Mouse (Mus musculus) small intestine, adult 2 months (tissue): ENCODE measurements around the gene 4930452B06Rik.

Source experiments
- CTCF ChIP-seq: fragments of 200-500 bp; IDR thresholded peaks from 2 replicates; pipeline ENCODE4 v1.5.1; 2012; ENCODE audit warnings: low read depth, mild to moderate bottlenecking, control low read depth, inconsistent platforms, low read length, moderate library complexity, mixed read lengths; ENCODE audit not compliant: insufficient replicate concordance, insufficient read length; ENCODE audit errors: extremely low read depth
- POLR2A ChIP-seq: fragments of 200-500 bp; IDR thresholded peaks from 2 replicates; pipeline ENCODE4 v1.6.1; 2012; ENCODE audit warnings: low read depth, mild to moderate bottlenecking, control low read depth, inconsistent platforms, low read length, moderate library complexity

- TF ChIP-seq CTCF (no peak), POLR2A (no peak)
Observed at GRCm38 (mm10) chr14:8464401-8465154, 201.5 kb downstream of the 4930452B06Rik start.
